Mouse (Mus musculus) heart, embryonic 12.5 days (tissue): ENCODE measurements around the gene Eogt. TPM values are rescaled to one million over a fixed set of nuclear protein-coding genes. Genes with fewer than 3 reads are reported as not detected.
A peak's percentile ranks its signal among the peaks of the same experiment; 100 is the strongest.

Source experiments
- ATAC-seq: fragments of 200-750 bp; cut with Nextera tagmentation; 2 replicates; pipeline ENCODE4 v1.8.0; 2017; ENCODE audit warnings: moderate TSS enrichment, moderate library complexity; ENCODE audit not compliant: insufficient number of reproducible peaks, low FRiP score
- H3K27ac ChIP-seq: fragments of 300-500 bp; sonication (generic); 2 replicates; pipeline ENCODE4 v1.5.1; 2016; ENCODE audit warnings: mild to moderate bottlenecking, moderate library complexity; ENCODE audit not compliant: poor library complexity, severe bottlenecking
- H3K27me3 ChIP-seq: fragments of 300-500 bp; sonication (generic); replicated peaks from 2 replicates; pipeline ENCODE4 v1.6.1; 2016; ENCODE audit warnings: mild to moderate bottlenecking, moderate library complexity
- H3K36me3 ChIP-seq: fragments of 300-500 bp; sonication (generic); 2 replicates; pipeline ENCODE4 v1.6.1; 2016; ENCODE audit warnings: mild to moderate bottlenecking, moderate library complexity
- H3K4me1 ChIP-seq: fragments of 300-500 bp; sonication (generic); replicated peaks from 2 replicates; pipeline ENCODE4 v1.6.1; 2016; ENCODE audit warnings: mild to moderate bottlenecking
- H3K4me2 ChIP-seq: fragments of 300-500 bp; sonication (generic); 2 replicates; pipeline ENCODE4 v1.6.1; 2016; ENCODE audit warnings: mild to moderate bottlenecking, moderate library complexity
- H3K4me3 ChIP-seq: fragments of 300-500 bp; sonication (generic); 2 replicates; pipeline ENCODE4 v1.5.1; 2016; ENCODE audit warnings: mild to moderate bottlenecking
- H3K9ac ChIP-seq: fragments of 300-500 bp; sonication (generic); 2 replicates; pipeline ENCODE4 v1.6.1; 2016; ENCODE audit warnings: mild to moderate bottlenecking, moderate library complexity
- H3K9me3 ChIP-seq: fragments of 300-500 bp; sonication (generic); replicated peaks from 2 replicates; pipeline ENCODE4 v1.6.1; 2016; ENCODE audit warnings: mild to moderate bottlenecking, moderate library complexity
- WGBS: fragments of 180-500 bp; shearing (Covaris S2); methylation state at CpG from one replicate; pipeline ENCODE4 v1.1.7; 2016; 5-methylcytosine and 5-hydroxymethylcytosine counted together
- polyA plus RNA-seq: library from polyadenylated mRNA; unstranded; fragments of >200 nt; fragmentation: Nextera tagmentation; extraction: Ambion mirVana; gene quantifications from 2 replicates; pipeline ENCODE4 v1.2.1, GENCODE M21; 2016

The Eogt gene
- polyA plus RNA-seq, 1 experiment from 2014 or later: 15.1 TPM

GRCm38 (mm10) chr6:97104264-97104852, 44.6 kb downstream of the Eogt start:
- Histone ChIP-seq H3K9me3 (no peaks in the 10 kb centered on the region), H3K4me2 (no peak overlapping the region), H3K27ac (no peak overlapping the region), H3K4me3 (no peak overlapping the region), H3K36me3 (peaks cover 3% of the 10 kb centered on the region; the same call in 1 of the 2 replicates), H3K4me1 (peaks cover 2% of the 10 kb centered on the region; the same call in 1 of the 2 replicates), H3K27me3 (peaks cover 18% of the 10 kb centered on the region), H3K9ac (no peak overlapping the region)
- no peak for ATAC-seq
- WGBS: 73% methylated on average over 7 of the region's 7 CpGs

- Histone ChIP-seq H3K9ac (no peak overlapping the region), H3K4me2 (peak overlapping the region; percentile 55)
Observed at GRCm38 (mm10) chr6:97101958-97102702, 46.9 kb downstream of the Eogt start.

GRCm38 (mm10) chr6:97101190-97101957, 47.6 kb downstream of the Eogt start:
- no peaks in the 10 kb centered on the region for H3K9me3 ChIP-seq
- ATAC-seq: no peak
- H3K4me1 ChIP-seq: peaks cover 2% of the 10 kb centered on the region; the same call in 1 of the 2 replicates
- H3K27ac ChIP-seq: no peak overlapping the region
- H3K36me3 ChIP-seq: no peaks in the 10 kb centered on the region
- H3K27me3 ChIP-seq: peaks cover 18% of the 10 kb centered on the region
- 18% methylated on average over 12 of the region's 12 CpGs for WGBS
- H3K9ac ChIP-seq: no peak overlapping the region
- no peak overlapping the region for H3K4me3 ChIP-seq
- peak overlapping the region; percentile 55 for H3K4me2 ChIP-seq

More at GRCm38 (mm10) chr6:97101958-97102702, 46.9 kb downstream of the Eogt start:
- H3K4me1 ChIP-seq: peaks cover 2% of the 10 kb centered on the region; the same call in 1 of the 2 replicates
- no peaks in the 10 kb centered on the region for H3K36me3 ChIP-seq
- no peak for ATAC-seq
- H3K4me3 ChIP-seq: no peak overlapping the region; the same call in 1 of the 2 replicates
- WGBS: 6% methylated on average over 15 of the region's 15 CpGs
- peaks cover 18% of the 10 kb centered on the region for H3K27me3 ChIP-seq
- no peak overlapping the region for H3K27ac ChIP-seq
- no peaks in the 10 kb centered on the region for H3K9me3 ChIP-seq

GRCm38 (mm10) chr6:97082336-97082735, 66.6 kb downstream of the Eogt start:
- Histone ChIP-seq H3K27ac (no peak overlapping the region), H3K36me3 (no peaks in the 10 kb centered on the region), H3K4me1 (no peaks in the 10 kb centered on the region), H3K9ac (no peak overlapping the region), H3K9me3 (no peaks in the 10 kb centered on the region), H3K27me3 (no peaks in the 10 kb centered on the region), H3K4me3 (no peak overlapping the region), H3K4me2 (no peak overlapping the region)
- ATAC-seq: no peak
- WGBS: 91% methylated on average over 2 of the region's 2 CpGs

- Histone ChIP-seq H3K4me3 (no peak overlapping the region), H3K9me3 (no peaks in the 10 kb centered on the region), H3K4me2 (no peak overlapping the region), H3K36me3 (no peaks in the 10 kb centered on the region), H3K27me3 (no peaks in the 10 kb centered on the region), H3K27ac (no peak overlapping the region), H3K4me1 (no peaks in the 10 kb centered on the region), H3K9ac (no peak overlapping the region)
- WGBS: 45% methylated on average over 9 of the region's 9 CpGs
- ATAC-seq: no peak
Observed at GRCm38 (mm10) chr6:97080016-97080415, 69.0 kb downstream of the Eogt start.

- H3K9me3 ChIP-seq: no peaks in the 10 kb centered on the region
- ATAC-seq: peak; percentile 85
- H3K27me3 ChIP-seq: peaks cover 46% of the 10 kb centered on the region
- no peaks in the 10 kb centered on the region for H3K36me3 ChIP-seq
- peak within 1 kb of the TSS; percentile 81 for H3K4me2 ChIP-seq
- peak within 1 kb of the TSS; percentile 61 for H3K9ac ChIP-seq
- WGBS: under 1% methylated on average over 30 of the region's 30 CpGs
- H3K4me3 ChIP-seq: peak within 1 kb of the TSS; percentile 49
- H3K4me1 ChIP-seq: peaks cover 19% of the 10 kb centered on the region
- no peak within 1 kb of the TSS for H3K27ac ChIP-seq
Observed at GRCm38 (mm10) chr6:97060074-97060681, 88.8 kb downstream of the Eogt start, which contains the start of gene Fam19a4. Gene Fam19a4 (minus strand): TSS chr6:97060413.

Other genes with a start within 250 kb of the Eogt start
- 0.08 TPM in 1 of 2 replicates, not detected in the other for gene Fam19a4, start 88.8 kb downstream of the Eogt start, polyA plus RNA-seq
- 28.7 and 29.9 TPM in 2 replicates for gene Tmf1, start 29.9 kb upstream of the Eogt start, polyA plus RNA-seq
- 79.1 and 79.3 TPM in 2 replicates for gene Uba3, start 56.5 kb upstream of the Eogt start, polyA plus RNA-seq
- gene Arl6ip5, start 61.5 kb upstream of the Eogt start, polyA plus RNA-seq: 96.9 and 97.9 TPM in 2 replicates
- 18.0 and 18.7 TPM in 2 replicates for gene Lmod3, start 103.6 kb upstream of the Eogt start, polyA plus RNA-seq